Mouse (Mus musculus) thymus, adult 2 months (tissue): ENCODE data around the gene Vstm4.

Experiments
- CTCF ChIP-seq: fragments of 200-500 bp; IDR thresholded peaks from 2 replicates; pipeline ENCODE4 v1.5.1; 2012; ENCODE audit warnings: mild to moderate bottlenecking, control low read depth, low read length, moderate library complexity, borderline replicate concordance; ENCODE audit not compliant: control insufficient read depth, poor library complexity, insufficient read depth; ENCODE audit errors: extremely low read depth
- POLR2A ChIP-seq: fragments of 200-500 bp; IDR thresholded peaks from 2 replicates; pipeline ENCODE4 v1.6.1; 2012; ENCODE audit warnings: mild to moderate bottlenecking, low read length, control low read depth, moderate library complexity; ENCODE audit not compliant: control insufficient read depth, poor library complexity, insufficient read depth; ENCODE audit errors: extremely low read depth

GRCm38 (mm10) chr14:32817258-32817657, 39.3 kb upstream of the Vstm4 start:
- TF ChIP-seq CTCF (no peak), POLR2A (no peak)
